Mouse (Mus musculus): ENCODE measurements at regions not wholly inside any gene's neighbourhood (a gene's known extent, or its start where the extent isn't known, plus 50 kb on each side); places are given as distances from the start of the nearest gene placed in this dataset.

DNA sequence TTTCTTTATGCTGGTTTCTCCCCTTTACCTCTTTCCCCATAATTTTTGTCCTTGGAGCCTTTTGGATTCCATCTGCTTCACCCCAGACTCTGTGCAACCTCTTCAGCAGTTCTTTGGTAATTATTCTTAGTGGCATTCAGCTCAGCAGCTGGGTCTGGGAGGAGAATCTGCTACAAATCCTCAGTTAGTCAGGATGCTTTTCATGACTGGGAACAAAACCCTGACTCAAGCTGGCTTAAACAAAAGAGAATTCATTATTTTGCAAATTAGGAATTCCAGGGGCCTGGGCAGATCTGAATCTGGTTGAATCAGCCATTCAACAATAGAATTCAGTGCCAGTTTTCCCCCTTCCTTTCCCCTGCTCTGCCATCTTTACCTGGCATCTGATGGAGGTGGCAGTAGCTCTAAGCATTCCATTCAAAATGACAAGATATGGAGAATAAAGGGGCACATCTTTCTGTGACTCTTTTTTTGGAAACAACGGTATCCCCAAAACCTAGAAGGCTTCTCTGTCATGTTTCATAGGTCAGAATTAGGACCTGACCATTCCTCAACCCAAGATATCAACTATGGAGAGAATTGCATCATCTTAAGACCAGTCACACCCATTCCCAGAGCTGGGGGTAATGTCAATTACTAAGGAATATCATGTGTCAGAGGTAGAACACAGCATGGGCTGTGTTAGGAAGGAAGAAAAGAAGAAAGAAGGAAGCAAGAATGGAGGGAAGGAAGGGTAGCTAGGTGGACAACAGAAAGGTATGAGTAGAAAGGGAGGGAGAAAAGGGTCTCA lies 227.2 kb upstream of the Gm21798 start:
- no peaks in the 10 kb centered on the region for H3K4me1 ChIP-seq (ENCODE audit: control insufficient read depth, insufficient read depth, low read length)
- H3K36me3 ChIP-seq (ENCODE audit: control insufficient read depth, insufficient read depth, low read length), result no peaks in the 10 kb centered on the region
- H3K27ac ChIP-seq (ENCODE audit: low read length), result no peak overlapping the region
- WGBS, result 86% methylated on average over 1 of the region's 1 CpGs
- H3K4me2 ChIP-seq (replicated peaks; ENCODE audit: low read depth, low read length), result no peak overlapping the region
- no peaks in the 10 kb centered on the region for H3K27me3 ChIP-seq (ENCODE audit: control insufficient read depth, insufficient read depth, low read length)
- H3K4me3 ChIP-seq (ENCODE audit: low read depth, low read length), result no peak overlapping the region
- no peaks in the 10 kb centered on the region for H3K9me3 ChIP-seq (ENCODE audit: control insufficient read depth, low read depth, low read length)
- no peak overlapping the region for H3K9ac ChIP-seq (replicated peaks; ENCODE audit: low read depth, low read length)
- ATAC-seq (ENCODE audit: insufficient number of reproducible peaks, insufficient read depth, low FRiP score, low read depth), result no peak

DNA sequence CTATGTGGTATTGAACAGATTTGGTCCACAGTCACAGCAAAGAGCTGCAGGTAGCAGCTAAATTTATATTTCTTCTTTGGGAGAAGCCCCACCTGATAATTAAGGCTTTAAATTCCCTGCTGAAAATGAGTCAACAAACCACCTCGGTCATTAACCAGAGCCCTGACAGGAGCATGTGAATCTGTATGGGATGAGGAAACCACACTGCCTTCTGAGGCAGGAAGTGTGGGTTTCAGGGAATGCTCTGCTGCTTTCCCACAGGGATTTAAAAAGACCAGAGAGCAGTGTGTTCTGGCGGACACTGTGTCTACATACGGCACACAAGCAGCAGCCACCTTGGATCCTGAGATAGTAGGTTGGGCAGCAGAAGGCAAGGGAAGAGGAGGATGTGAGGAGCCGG lies 204.0 kb upstream of the Gm21798 start:
- H3K4me3 ChIP-seq (ENCODE audit: low read depth, low read length), result no peak overlapping the region
- H3K27ac ChIP-seq (ENCODE audit: low read length), result no peak overlapping the region
- no peaks in the 10 kb centered on the region for H3K9me3 ChIP-seq (ENCODE audit: control insufficient read depth, low read depth, low read length)
- no peak overlapping the region for H3K9ac ChIP-seq (replicated peaks; ENCODE audit: low read depth, low read length)
- no peaks in the 10 kb centered on the region for H3K4me1 ChIP-seq (ENCODE audit: control insufficient read depth, insufficient read depth, low read length)
- H3K36me3 ChIP-seq (ENCODE audit: control insufficient read depth, insufficient read depth, low read length), result no peaks in the 10 kb centered on the region
- no peak overlapping the region for H3K4me2 ChIP-seq (replicated peaks; ENCODE audit: low read depth, low read length)
- no peak for ATAC-seq (ENCODE audit: insufficient number of reproducible peaks, insufficient read depth, low FRiP score, low read depth)
- WGBS, result 44% methylated on average over 4 of the region's 4 CpGs
- no peaks in the 10 kb centered on the region for H3K27me3 ChIP-seq (ENCODE audit: control insufficient read depth, insufficient read depth, low read length)

DNA sequence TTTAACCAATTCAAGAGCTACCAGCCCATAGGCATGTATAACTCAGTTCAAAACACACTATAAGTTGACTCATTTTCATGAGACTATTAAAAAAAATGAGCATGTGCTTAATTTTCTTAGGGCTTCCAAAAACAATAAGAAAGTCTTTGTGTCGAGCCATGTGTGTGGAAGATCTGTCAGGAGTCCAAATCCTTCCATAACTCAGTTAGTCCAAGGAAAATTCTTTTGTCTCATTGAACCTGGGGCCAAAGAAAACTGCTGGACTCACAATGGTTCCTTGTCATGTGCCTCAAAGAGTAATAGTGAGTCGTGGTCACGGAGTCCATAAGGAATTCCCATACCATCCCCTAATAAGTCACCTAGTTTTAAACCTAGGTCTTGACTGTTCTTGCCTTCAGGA lies 199.0 kb upstream of the Gm21798 start:
- Histone ChIP-seq H3K9ac (replicated peaks; ENCODE audit: low read depth, low read length) (no peak overlapping the region), H3K27ac (ENCODE audit: low read length) (no peak overlapping the region), H3K36me3 (ENCODE audit: control insufficient read depth, insufficient read depth, low read length) (no peaks in the 10 kb centered on the region), H3K4me3 (ENCODE audit: low read depth, low read length) (no peak overlapping the region), H3K27me3 (ENCODE audit: control insufficient read depth, insufficient read depth, low read length) (no peaks in the 10 kb centered on the region), H3K9me3 (ENCODE audit: control insufficient read depth, low read depth, low read length) (no peaks in the 10 kb centered on the region), H3K4me2 (replicated peaks; ENCODE audit: low read depth, low read length) (no peak overlapping the region), H3K4me1 (ENCODE audit: control insufficient read depth, insufficient read depth, low read length) (no peaks in the 10 kb centered on the region)
- WGBS, result 66% methylated on average over 3 of the region's 3 CpGs
- ATAC-seq (ENCODE audit: insufficient number of reproducible peaks, insufficient read depth, low FRiP score, low read depth), result no peak

DNA sequence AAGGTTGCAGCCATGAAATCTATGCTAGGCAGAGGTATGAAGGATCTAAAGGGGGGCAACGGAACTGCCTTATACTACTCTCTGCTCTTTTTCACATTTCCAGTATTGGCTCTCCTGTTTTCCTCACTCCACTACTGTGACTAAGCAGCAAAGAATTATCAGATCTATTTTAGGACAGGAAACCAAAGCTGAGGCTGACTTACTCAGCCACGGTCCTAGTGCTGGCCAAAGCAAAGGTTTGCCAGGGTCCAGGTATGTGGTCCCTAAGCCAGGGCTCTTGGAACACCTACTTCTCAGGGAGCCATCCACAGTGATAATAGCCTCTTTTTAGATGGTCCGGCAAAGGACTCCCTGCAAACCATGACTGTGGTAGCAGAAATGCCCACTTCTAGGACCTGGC lies 195.6 kb upstream of the Gm21798 start:
- WGBS, result 82% methylated on average over 3 of the region's 3 CpGs

DNA sequence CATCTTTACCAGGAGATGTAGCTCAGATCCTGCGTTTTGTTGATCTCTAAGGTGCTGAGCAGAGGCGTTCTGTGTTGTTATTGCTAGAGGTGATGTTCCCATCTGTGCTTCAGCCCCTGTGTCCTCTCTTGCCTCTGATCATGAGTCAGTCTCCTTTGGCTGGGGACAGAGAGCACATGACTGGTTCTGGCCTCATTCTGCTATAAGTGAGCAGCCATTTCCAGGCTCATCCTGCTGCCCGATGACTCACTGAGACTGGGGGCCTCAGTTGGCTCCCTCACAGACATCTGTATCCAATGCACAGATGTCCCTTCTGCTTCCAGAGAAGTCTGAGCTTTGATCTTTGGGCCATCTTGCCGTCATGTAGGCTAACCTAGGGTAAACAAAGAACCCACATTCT lies 194.9 kb upstream of the Gm21798 start:
- H3K27ac ChIP-seq (ENCODE audit: low read length), result no peak overlapping the region
- 76% methylated on average over 4 of the region's 4 CpGs for WGBS
- no peak overlapping the region for H3K9ac ChIP-seq (replicated peaks; ENCODE audit: low read depth, low read length)
- no peaks in the 10 kb centered on the region for H3K4me1 ChIP-seq (ENCODE audit: control insufficient read depth, insufficient read depth, low read length)
- ATAC-seq (ENCODE audit: insufficient number of reproducible peaks, insufficient read depth, low FRiP score, low read depth), result no peak
- H3K4me2 ChIP-seq (replicated peaks; ENCODE audit: low read depth, low read length), result no peak overlapping the region
- H3K4me3 ChIP-seq (ENCODE audit: low read depth, low read length), result no peak overlapping the region
- H3K36me3 ChIP-seq (ENCODE audit: control insufficient read depth, insufficient read depth, low read length), result no peaks in the 10 kb centered on the region
- H3K9me3 ChIP-seq (ENCODE audit: control insufficient read depth, low read depth, low read length), result no peaks in the 10 kb centered on the region
- H3K27me3 ChIP-seq (ENCODE audit: control insufficient read depth, insufficient read depth, low read length), result no peaks in the 10 kb centered on the region

More for the DNA sequence above, 195.6 kb upstream of the Gm21798 start:
- no peak overlapping the region for H3K27ac ChIP-seq (ENCODE audit: low read length)
- H3K4me3 ChIP-seq (ENCODE audit: low read depth, low read length), result no peak overlapping the region
- H3K4me1 ChIP-seq (ENCODE audit: control insufficient read depth, insufficient read depth, low read length), result no peaks in the 10 kb centered on the region
- no peaks in the 10 kb centered on the region for H3K36me3 ChIP-seq (ENCODE audit: control insufficient read depth, insufficient read depth, low read length)
- H3K4me2 ChIP-seq (replicated peaks; ENCODE audit: low read depth, low read length), result no peak overlapping the region
- ATAC-seq (ENCODE audit: insufficient number of reproducible peaks, insufficient read depth, low FRiP score, low read depth), result no peak
- no peak overlapping the region for H3K9ac ChIP-seq (replicated peaks; ENCODE audit: low read depth, low read length)
- no peaks in the 10 kb centered on the region for H3K27me3 ChIP-seq (ENCODE audit: control insufficient read depth, insufficient read depth, low read length)
- no peaks in the 10 kb centered on the region for H3K9me3 ChIP-seq (ENCODE audit: control insufficient read depth, low read depth, low read length)

DNA sequence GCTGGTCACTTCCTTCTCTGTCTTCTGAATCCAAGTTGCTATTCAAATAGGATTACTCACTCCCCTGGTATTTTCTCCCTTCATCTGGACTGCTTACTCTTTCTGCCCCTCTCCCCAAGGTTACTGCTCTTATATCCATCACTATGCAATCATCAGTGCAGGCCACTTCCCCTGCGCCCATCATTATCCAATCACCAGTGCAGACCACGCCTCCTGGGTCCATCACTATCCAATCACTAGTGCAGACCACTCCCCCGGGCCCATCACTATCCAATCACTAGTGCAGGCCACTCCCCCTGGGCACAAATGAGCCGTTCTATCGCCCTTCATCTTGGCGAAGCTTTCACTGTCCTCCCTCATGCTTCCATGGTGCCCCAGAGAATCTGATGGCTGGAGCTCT lies 191.1 kb upstream of the Gm21798 start:
- no peaks in the 10 kb centered on the region for H3K36me3 ChIP-seq (ENCODE audit: control insufficient read depth, insufficient read depth, low read length)
- H3K9ac ChIP-seq (replicated peaks; ENCODE audit: low read depth, low read length), result no peak overlapping the region
- H3K9me3 ChIP-seq (ENCODE audit: control insufficient read depth, low read depth, low read length), result no peaks in the 10 kb centered on the region
- no peak overlapping the region for H3K27ac ChIP-seq (ENCODE audit: low read length)
- no peak overlapping the region for H3K4me3 ChIP-seq (ENCODE audit: low read depth, low read length)
- H3K27me3 ChIP-seq (ENCODE audit: control insufficient read depth, insufficient read depth, low read length), result no peaks in the 10 kb centered on the region
- ATAC-seq (ENCODE audit: insufficient number of reproducible peaks, insufficient read depth, low FRiP score, low read depth), result no peak
- no peak overlapping the region for H3K4me2 ChIP-seq (replicated peaks; ENCODE audit: low read depth, low read length)
- no peaks in the 10 kb centered on the region for H3K4me1 ChIP-seq (ENCODE audit: control insufficient read depth, insufficient read depth, low read length)
- WGBS, result 89% methylated on average over 6 of the region's 6 CpGs

DNA sequence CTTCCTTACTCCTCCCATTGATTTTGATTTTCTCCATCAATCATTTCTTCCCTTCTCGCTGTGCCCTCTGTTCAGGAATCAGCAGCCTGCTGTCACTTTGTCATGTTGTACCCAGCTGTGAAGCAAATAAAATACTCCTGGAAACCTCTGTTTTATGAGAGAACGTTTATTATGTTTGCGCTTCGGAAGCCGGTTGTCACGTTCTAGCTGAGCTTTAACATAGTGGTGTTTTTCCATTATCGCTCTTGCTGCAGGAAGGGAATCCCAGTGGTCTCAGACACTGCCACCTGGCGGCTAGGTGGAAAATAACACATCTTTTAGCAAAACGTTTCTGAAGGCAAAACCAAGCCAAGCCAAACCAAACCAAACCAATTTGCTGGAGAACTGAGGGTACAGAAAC lies 190.2 kb upstream of the Gm21798 start:
- Histone ChIP-seq H3K27me3 (ENCODE audit: control insufficient read depth, insufficient read depth, low read length) (no peaks in the 10 kb centered on the region), H3K9me3 (ENCODE audit: control insufficient read depth, low read depth, low read length) (no peaks in the 10 kb centered on the region), H3K4me1 (ENCODE audit: control insufficient read depth, insufficient read depth, low read length) (no peaks in the 10 kb centered on the region), H3K4me3 (ENCODE audit: low read depth, low read length) (no peak overlapping the region), H3K9ac (replicated peaks; ENCODE audit: low read depth, low read length) (no peak overlapping the region), H3K4me2 (replicated peaks; ENCODE audit: low read depth, low read length) (no peak overlapping the region; the same call in 1 of the 2 replicates), H3K27ac (ENCODE audit: low read length) (no peak overlapping the region), H3K36me3 (ENCODE audit: control insufficient read depth, insufficient read depth, low read length) (no peaks in the 10 kb centered on the region)
- WGBS, result 16% methylated on average over 9 of the region's 9 CpGs
- ATAC-seq (ENCODE audit: insufficient number of reproducible peaks, insufficient read depth, low FRiP score, low read depth), result no peak

Data from stomach, embryonic 14.5 days (tissue).